Mouse (Mus musculus) urinary bladder, postnatal 10 days (tissue): ENCODE results near the gene Rtn3.
"Not testable (repeated sequence)": the region's sequence is repeated elsewhere in the genome, so short reads cannot be mapped to it uniquely, and the experiment has no call there.

Source experiments
- DNase-seq: peaks from one replicate; pipeline ENCODE4 v3.0.0; 2022; ENCODE audit warnings: low spot score

Gene Rtn3

DNA sequence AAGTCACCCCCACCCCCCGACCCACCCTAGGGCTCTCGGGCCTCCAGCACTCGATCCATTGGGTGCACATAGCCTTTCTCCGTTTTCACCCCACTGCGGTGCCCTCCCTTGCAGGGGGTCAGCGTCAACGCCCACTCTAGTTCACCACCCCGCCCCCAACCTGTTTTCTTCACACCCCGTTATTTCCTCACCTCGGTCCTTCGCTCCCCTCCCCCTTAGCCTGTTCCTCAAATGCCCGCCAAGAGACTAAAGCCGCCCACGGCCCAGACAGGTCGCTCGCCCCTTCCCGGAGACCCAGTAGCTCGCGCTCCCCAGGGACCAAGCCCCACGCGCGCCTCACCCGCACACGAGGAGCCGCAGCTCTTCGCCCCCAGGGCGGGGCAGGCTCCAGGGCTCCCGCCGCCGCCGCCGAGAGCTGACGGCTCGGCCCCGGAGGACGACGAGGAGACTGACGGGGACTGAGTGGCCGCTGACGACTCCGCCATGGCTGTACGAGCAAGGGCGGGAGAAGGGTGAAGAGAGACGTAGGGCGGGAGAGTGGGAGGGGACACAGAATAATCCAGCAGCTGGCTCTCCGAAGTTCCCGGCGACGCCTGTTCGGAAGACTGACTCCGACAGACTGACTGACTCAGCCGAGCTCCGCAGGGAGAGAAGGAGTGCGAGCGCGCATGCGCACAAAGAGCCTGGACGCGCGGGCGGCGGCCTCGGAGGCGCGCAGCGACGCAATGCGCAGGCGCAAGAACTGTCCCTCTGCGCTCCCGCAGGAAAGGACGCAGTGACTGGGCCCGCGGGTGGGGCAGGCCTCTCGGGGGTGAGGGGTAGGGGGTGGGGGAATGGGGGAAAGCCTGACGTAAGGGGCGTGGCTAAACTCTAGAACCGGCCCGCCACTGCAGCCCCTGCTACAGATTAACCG lies at the start of gene Rtn3:
Rtn3 (minus strand) TSS at position 683 of the 913 bp plus-strand sequence.
- peak; percentile 89 for DNase-seq

DNA sequence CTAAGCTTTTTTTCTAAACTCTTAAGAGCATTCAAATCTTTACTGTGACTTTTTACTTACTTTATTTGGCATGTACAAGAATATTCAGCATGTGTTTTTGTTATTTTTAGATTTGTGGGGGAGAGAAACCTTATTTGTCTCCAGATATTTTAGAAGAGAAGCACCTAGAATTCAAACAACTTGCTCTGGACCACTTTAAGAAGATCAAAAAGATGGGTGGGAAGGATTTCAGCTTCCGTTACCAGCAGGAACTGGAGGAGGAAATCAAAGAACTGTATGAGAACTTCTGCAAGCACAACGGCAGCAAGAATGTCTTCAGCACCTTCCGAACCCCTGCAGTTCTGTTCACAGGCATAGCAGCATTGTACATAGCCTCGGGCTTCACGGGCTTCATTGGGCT lies 48.8 kb upstream of the Rtn3 start:
- no peak for DNase-seq

DNA sequence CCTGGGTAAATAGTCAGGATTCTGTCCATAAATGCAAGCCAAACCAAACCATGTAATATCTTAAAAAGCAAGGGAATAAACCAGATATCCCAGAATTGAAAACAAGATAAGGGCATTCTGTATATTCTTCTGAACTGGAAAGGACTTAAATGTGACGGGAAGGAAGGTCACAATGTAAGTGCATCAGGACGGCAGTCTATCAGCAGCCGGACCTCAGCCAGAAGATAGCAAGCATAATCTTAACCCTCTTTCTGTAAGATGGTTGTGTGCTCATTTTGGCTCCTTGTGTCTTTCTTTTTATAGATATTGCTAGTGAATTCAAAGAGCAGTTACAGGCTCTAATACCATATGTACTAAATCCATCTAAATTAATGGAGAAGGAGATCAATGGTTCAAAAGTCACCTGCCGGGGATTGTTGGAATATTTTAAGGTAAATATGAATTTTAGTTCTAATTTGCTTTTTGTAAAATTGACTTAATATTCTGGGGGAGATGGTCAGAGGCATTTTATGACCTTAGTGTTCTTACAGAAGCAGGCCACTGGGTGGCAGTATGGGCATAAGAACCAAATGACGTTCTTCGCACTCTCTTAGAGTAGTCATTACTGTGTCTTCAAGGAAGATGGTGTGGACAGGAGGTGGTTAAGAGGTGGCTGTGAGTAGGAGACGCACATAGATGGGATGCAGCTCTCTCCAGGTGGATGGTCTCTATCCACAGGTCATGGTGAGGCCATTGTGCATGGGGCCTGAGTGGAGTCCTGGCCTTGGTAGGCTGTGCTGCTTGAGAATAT lies 45.8 kb upstream of the Rtn3 start:
- DNase-seq, result no peak

DNA sequence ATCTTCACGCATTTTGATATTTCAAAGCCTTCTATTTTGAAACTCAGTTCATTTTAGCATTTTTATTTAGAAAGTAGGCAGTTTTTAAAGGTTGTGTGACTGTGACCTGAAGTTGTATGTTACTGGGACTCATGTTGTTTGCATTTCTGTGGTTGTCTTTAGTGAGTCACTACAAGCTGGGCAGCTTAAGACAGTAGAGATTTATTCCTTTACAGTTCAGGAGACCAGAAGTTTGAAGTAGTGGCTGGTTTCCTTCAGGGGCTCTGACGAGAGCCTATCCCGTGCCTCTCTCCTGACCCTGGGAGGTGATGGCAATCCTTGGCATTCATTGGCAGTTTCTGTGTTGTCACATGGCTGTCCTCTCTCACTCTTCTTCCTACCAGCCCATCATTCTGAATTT lies 41.8 kb upstream of the Rtn3 start:
- no peak for DNase-seq

DNA sequence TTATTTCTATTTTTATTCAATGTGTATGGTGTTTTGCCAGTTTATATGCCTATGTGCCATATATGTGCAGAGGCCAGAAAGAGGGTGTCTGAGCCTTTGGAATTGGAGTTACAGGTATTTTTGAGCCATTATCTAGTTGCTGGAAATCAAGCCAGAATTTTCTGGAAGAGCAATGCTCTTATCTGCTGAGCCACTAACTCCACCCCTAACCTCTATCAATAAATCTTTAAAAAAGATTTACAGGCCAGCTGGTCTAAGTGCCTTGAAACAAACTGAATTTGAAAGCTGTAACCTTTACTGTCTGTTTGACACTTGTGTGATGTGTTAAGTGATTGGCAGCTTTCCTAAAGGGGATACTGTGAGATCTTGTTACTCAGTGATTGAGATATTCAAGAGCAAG lies 40.7 kb upstream of the Rtn3 start:
- DNase-seq, result no peak

DNA sequence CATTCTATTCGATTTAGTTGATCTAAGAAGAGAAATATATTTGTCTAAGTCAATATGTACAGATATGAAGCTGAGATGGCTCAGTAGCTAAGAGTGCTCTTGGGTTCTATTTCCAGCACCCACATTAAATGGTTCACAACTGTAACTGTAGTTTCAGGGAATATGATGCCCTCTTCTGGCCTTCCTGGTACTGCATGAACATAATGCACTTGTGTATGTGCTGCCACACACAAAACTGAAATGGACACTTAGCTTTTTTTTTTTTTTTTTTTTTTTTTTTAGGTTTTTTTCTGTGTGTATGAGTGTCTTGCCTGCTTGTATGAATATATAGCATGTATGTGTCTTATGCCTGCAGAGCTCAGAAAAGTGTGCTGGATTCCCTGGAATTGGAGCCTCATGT lies 40.2 kb upstream of the Rtn3 start:
- no peak for DNase-seq

DNA sequence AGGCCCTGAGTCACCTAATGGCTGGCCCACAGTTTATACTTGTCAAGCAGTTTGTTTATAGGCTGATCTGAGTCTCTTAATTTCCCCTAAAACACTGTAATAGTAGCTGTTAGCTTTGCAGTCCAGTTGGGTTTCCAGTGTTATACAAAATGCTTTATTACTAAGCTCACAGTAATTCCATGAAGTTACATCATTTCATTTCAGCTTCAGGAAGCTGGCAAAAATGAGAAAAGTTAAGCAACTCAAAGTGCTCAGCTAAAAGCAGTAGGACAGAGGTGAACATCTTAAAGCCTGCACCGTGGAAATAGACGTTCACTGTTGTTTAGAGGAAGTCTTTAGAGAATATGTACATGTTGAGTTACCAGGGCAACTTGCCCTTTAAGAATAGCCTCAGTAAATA lies 39.8 kb upstream of the Rtn3 start:
- no peak for DNase-seq

DNA sequence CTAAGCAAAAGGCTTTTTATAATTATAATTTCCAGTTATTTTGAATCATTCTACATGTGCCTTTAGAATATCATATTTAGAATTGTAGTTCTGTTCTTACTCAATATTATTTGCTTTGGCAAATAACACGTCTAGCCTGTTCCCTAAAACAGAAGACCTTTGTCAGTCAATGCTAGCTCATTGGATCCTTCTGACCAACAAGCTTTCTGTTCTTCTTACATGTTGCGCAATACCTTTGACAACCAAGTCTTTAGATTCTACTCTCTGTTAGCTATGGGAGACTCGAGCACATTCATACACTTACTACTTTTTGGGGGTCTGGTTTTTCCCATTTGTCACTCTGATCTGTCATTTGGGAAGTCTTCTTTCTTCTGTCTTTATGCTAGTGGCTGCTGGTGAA lies 38.5 kb upstream of the Rtn3 start:
- DNase-seq, result no peak

DNA sequence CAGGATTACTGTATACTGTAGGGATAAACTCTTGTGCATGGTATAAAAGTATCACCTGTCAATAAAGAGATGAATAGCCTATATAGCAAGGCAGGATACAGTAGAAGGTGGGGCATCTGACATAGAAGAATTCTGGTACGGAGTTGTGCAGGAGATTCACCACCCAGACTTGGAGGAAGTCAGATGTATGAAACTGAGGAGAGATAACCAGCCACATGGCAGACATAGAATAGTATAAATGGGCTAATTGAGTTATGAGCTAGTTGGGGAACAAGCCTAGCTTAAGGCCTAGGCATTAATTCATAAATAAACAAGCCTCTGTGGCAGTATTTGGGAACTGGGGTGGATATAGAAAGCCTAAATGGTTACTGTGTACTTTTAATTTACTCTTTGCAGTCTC lies 33.4 kb upstream of the Rtn3 start:
- DNase-seq, result no peak

DNA sequence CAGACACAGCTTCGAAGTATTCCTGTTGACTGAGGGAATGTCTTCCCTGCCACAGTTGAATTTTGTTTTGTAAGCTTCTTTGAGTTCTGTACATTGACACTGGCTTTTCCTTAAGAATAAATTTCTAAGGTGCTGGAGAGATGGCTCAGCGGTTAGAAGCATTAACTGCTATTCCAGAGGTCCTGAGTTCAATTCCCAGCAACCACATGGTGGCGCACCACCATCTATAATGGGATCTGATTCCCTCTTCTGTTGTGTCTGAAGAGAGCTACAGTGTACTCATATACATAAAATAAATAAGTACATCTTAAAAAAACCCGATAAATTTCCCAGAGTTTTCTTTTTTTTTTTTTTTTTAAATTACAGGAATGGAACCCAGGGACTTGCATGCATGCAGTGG lies 24.9 kb upstream of the Rtn3 start:
- no peak for DNase-seq

DNA sequence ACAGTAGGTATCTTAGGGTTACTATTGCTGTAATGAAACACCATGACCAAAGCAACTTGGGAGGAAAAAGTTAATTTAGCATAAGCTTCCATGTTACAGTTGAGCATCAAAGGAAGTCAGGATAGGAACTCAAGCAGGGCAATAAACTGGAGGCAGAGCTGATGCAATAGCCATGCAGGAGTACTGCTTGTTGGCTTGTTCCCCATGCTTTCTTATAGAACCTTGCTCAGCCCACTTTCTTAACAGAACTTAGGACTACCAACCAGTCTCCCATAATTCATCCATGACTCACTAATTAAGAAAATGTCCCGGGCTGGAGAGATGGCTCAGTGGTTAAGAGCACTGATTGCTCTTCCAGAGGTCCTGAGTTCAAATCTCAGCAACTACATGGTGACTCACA lies 23.2 kb upstream of the Rtn3 start:
- no peak for DNase-seq

DNA sequence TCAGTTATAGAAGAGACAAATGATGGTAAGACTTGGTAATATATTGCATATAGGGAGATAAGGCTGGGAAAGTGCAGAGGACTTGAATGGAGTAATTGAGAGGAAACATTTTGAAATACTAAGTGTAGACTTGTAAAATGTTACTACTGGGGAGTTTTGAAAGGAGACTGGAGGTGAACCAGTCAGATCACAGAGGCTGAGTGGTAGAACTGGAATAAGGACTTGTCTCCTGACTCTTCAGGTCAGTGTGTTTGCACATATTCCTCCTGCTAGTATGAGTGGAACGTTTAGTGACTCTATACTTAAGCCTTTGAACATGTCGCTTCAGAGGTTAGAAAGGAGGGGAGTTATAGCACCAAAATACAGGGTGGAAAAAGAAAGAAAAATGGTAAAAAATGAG lies 19.4 kb upstream of the Rtn3 start:
- DNase-seq, result no peak

DNA sequence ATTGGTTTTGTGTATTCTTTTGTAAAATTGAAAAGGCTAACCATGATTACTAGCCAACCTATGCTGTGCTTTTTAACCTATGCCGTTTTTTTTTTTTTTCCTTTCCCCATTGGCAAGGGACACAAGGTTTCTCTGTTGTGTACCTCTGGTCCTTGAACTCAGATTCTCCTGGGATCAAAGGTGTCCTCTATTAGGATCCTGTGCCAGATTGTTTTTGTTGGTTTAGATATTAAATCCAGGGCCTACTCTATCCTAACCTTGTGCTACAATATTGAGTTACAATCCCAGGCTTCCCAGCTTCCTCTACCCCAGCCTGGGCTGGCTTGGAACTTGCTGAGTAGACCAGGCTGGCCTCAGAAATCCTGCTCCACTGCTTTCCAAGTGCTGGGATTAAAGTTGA lies 17.6 kb upstream of the Rtn3 start:
- no peak for DNase-seq

DNA sequence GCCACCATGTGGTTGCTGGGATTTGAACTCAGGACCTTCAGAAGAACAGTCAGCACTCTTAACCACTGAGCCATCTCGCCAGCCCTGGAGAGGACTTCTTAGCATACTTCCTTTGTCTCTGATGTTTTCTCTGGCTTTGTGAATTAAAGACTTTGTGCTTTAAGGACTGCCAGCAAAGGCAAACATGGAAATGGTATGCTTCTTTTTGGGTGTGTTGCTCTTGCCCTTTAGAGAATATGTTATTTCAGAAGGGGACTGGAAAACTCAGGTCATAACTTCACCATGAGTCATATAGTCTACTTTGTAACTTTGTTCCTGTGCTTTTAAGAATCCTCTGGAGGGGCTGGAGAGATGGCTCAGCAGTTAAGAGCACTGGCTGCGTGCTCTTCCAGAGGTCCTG lies 15.7 kb upstream of the Rtn3 start:
- DNase-seq, result no peak

DNA sequence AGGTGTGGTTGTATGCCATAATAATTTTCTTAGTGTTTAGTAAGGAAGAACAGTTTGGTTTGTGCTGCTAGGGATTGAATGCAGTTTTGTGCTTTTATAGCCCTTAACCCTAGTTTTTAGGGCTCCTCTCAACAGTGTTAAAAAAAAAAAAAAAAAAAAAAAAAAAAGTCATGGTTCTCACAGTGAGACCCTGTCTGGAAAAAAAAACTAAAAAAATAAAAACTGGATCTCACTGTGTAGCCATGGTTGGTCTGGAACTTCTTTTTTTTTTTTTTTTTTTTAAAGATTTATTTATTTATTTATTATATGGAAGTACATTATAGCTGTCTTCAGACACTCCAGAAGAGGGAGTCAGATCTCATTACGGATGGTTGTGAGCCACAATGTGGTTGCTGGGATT lies 13.0 kb upstream of the Rtn3 start:
- not testable (repeated sequence) for DNase-seq

DNA sequence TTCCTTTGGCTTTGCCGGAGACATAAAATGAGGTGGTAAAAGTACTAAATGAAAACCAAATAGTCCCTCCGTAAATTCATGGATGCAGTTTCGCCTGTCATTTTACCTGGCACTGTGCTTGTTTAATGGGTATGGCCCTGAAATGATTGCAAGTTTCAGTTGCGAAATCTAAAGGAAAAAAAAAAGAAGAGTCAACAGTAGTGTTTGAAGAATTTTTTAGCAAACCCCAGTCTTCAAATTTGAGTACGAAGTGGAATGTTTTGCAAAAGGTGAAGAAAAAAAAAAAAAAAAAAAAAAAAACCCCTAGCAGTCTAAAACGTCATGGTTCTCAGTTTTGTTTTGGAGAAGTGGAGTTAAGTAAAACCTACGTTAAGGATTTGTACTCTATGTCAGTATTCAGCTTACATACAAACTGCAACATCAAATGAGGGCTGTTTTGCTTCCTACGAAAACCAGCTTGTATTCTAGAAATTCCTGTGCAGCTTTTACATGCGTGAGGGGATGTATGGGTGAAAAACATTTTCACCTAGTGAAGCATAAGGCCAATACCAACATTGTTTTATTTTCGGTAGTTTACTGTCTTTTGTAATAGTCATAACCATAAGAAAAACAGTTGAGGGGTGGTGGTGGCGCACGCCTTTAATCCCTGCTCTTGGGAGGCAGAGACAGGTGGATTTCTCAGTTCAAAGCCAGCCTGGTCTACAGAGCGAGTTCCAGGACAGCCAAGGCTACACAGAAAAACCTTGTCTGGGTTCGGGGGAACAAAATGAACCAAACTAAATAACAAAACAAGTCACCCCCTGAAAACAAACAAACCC lies 12.3 kb upstream of the Rtn3 start:
- DNase-seq, result no peak

DNA sequence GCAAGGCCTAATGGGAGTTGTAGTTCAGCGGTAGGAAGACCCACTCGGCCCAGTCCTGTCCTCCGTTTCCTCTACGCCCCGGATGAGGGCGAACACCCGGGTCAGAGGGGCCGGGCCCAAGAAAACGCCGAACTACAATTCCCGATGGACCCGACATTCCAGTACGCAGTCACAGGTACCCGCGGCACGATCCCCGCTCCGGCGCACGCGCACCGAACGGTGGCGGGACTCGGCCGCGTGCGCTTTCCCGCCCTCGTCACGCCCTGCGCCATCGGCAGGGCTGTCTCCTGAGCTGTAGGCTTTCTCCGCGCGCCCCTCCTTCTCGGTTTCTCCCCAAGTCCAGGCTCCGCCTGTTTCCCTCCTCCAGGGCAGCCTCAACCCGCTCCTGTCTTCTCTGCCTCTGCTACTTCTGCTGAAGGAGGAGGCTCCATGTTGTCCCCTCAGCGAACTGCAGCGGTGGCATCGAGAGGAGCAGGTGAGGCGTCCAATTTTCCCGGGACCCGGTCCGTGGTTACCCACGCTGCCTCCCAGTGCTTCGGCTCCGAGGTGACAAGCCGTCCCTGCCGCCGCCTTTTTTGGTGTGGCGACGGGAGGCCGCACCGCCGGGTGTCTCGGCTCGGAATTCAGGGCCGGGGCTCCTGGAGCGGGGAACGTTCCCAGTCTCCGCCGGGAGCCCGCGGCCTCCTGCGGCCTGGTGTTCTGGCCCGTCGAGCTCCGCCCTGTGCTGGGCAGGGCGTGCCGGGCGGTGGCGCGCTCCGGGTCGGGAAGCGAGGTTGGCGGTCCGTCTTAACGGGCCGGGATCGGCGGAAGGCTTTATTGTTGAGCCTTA lies 11.3 kb upstream of the Rtn3 start:
- peak; percentile 75 for DNase-seq

DNA sequence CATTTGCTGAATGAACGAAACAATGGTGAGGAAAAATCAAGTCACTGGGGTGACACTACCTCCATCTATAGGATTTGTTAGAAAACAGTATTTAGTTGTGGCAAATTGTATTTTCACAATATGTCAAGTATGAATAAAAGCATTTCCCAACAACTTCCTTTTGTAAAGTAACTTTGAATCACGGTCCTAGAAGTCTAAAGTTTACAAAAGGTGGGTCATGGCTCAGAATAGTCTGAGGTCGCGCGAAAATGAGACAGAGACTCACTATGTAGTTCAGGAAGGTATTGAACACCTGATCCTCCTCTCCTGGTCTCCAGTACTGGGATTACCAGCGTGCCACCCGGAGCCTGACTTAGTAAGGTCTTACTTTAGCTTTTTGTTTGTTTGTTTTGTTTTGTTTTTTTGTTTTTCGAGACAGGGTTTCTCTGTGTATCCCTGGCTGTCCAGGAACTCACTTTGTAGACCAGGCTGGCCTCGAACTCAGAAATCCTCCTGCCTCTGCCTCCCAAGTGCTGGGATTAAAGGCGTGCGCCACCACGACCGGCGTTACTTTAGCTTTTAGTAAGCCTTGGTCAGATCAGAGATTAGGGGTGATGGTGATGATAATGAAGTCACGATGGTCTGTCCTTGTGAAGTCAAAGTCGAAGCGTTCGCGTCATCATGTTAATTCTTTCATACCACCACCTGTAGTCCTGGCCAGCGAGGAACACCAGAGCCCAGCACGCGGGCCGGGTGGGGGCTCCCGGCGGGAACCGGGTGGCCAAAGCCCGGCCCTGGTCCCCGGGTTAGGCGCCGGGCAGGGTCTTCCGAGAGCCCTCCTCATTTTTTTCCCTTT lies 10.5 kb upstream of the Rtn3 start, which contains the start of gene Atl3:
Atl3 (plus strand) TSS at position 689 of the 835 bp plus-strand sequence.
- no peak for DNase-seq

DNA sequence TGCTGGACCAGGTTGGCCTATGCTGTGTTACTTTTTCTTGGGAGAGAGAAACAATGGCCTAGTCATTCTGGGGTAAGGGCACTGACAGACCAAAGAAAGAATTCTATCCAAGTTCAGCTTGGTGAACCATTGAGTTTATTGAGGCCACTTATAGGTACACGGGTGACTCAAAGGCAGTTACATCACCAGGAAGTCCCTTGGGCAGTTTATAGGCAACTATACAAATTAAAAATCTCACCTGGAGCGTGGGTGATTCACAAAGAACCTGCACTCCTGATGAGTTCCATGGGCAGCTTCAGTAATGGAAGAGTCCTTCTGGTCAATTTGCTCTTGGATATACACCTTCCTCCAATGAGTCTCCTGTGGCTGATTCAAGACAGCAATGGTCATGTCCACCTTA lies 9.6 kb upstream of the Rtn3 start:
- no peak for DNase-seq

DNA sequence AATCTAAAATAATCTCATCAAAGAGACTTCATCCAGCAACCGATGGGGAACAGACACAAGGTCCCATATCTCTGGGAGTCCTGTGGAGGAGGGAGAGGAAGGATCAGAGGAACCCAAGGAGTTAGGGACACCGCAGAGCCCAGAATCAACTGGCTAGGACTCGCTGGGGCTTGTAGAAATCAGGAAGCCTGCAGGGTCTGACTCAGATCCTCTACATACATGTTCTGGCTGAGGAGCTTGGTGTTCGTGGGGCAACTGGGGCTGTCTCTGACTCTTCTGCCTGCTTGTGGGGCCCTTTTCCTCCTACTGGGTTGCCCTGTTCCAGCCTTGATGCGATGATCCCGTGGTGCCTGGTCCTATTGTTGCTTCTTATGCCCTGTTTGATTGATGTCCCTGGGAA lies 8.9 kb upstream of the Rtn3 start:
- no peak for DNase-seq

DNA sequence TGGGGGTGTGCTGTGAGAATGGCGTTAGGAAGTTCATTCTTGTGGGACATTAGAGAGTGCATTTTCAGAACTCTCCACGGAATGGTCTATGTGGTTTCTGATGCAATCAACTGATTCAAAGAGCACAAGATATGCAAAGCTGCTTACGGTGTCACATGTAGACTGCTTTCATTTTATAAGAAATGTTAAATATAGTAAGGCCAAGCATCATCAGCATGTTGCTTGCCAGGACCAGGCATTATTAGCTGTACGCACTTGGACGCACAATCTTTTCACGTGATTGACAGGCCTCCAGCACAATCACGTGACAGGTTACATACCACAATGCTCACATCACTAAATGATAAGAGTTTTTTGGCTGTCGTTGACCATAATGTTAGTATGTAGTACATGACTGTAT lies 4.6 kb upstream of the Rtn3 start:
- DNase-seq, result no peak
